Mouse (Mus musculus): ENCODE measurements around the gene Asic2. TPM values are rescaled to one million over a fixed set of nuclear protein-coding genes. Genes with fewer than 3 reads are reported as not detected.

Gene Asic2
- total RNA-seq, 2 experiments from 2014 or later = not detected

DNA sequence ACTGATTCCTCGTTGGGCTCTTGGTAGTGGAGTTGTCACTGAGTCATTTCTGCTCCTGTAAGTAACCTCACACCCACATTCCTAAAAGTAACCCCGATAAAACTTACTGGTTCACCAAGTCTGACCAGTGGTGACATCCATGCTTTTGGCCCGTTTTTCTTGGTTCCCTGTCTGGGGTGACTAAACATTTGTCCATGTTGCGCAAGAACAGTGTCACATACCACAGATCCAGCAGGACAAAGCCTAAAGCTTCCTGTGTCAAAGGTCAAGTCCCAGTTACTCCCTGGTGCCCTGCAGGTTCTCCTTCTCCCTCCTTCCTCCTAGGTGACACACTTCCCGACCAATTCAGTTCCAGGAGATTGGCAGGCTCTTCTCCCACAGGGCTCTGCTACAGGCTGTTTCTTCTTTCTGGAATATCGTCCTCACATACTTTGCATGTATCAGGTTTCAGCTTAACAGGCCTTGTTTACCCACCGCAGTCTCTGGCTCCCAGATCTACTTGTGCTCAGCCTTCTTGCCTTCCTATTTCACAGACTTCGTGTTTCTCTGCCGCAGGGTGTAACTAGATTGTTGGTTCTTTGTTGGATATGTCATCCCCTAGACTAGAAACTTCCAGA is 991.9 kb downstream of the Asic2 start:
- no peak for DNase-seq

DNA sequence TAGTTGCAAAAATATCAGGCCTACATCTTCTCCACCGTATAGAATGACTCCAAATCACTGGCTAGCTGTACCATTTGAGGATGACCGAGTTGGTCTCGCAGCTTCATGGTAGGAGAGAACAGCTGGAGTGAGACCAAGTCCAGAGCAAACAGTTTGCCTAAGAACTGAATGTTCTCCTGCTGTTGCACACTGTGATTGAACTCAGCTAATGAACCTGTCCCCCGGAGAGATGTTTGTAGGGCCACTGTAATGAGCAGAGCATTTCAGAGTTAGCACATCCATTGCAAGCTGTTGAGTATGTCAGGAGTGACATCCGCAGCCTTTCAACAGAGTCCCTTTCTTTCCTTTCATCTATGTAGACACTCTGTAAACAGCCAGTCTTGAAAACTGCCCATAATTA is 993.6 kb downstream of the Asic2 start:
- peak; percentile 29 for DNase-seq

DNA sequence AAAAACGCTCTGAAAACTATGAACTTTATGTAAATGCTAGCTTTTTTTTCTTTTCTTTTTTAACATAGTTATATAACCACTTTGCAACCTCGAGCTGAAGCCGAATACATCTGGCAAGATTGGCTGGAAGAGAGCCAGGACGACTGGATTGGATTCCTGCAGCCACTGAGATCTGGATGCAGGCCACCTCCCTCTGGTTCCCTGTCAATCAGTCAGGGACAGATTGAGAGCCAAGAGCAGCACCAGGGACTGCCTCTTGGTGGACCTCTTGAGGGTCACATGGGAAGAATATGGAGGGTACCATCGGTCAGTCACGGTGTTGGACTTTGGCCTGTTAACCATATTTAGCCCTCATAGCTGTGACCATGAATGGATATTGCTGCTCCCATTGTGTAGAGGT is 994.3 kb downstream of the Asic2 start:
- peak; percentile 63 for DNase-seq

- no peak for DNase-seq
Measured at GRCm38 (mm10) chr11:80973273-80973672, 995.0 kb downstream of the Asic2 start.

DNA sequence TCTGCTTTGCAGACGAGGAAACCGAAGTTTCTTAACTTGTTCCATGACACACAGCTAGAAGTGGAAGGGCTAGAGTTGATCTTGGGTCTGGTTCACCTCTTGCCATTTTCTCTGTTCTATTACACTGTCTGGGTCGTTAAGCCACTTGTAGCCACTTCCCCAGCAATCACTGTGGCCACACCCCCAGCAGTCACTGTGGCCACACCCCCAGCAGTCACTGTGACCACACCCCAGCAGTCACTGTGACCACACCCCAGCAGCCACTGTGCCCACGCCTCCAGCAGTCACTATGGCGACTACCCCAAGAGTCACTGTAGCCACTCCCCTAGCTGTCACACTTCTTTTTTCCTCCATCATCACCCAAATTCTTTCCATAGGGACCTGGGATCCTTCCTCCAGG is 1000.7 kb downstream of the Asic2 start:
- no peak for DNase-seq

- DNase-seq = no peak
Measured at GRCm38 (mm10) chr11:80966040-80966439, 1002.2 kb downstream of the Asic2 start.

DNA sequence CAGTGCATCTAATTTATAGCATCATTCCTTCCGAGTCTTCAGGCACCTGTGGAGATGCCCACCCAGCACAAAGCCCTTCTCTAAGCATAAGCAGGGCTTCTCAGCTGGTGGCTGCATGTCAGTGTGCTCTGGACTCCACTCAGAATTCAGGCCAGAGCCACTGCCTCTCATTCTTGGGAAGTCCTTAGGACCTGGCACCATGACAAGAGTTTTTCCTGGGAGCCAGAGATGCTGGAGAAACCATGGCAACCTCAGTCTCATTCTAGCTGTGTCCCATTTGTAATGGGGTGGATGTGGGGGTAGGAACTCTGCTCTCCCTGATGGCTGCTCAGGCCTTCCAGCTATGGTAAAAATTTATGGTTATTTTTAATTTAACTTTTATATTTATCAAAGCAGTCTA is 1006.9 kb downstream of the Asic2 start:
- DNase-seq = no peak

GRCm38 (mm10) chr11:80958086-80958671 is 1010.1 kb downstream of the Asic2 start:
- DNase-seq = no peak

GRCm38 (mm10) chr11:80955915-80956314 is 1012.3 kb downstream of the Asic2 start:
- no peak for DNase-seq

- DNase-seq = no peak
Measured at GRCm38 (mm10) chr11:80954147-80954546, 1014.1 kb downstream of the Asic2 start.

GRCm38 (mm10) chr11:80949068-80949738 is 1019.1 kb downstream of the Asic2 start:
- no peak for DNase-seq

DNA sequence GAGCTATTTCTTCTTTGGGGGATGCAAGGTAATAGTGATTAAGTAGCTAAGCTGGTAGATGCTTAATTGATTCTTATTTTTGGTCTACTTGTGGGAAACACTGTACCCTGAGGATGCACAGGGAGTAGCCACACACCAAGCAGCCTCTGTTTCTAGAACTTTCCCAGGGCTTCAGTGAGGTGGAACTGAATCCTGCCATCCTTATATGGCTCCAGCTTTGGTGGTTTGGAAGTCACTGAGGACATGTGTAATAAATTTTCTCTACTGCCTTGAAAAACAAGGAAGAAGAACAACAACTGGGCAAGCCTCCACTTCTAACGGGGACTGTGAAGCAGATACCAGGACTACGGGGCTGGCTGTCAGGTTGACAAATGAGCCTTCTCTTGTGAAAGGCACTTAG is 1020.2 kb downstream of the Asic2 start:
- DNase-seq = no peak

- DNase-seq = no peak
Measured at GRCm38 (mm10) chr11:80946163-80946562, 1022.1 kb downstream of the Asic2 start.

GRCm38 (mm10) chr11:80923286-80923951 is 1044.8 kb downstream of the Asic2 start:
- DNase-seq = no peak

GRCm38 (mm10) chr11:80918332-80918731 is 1049.9 kb downstream of the Asic2 start:
- no peak for DNase-seq

DNA sequence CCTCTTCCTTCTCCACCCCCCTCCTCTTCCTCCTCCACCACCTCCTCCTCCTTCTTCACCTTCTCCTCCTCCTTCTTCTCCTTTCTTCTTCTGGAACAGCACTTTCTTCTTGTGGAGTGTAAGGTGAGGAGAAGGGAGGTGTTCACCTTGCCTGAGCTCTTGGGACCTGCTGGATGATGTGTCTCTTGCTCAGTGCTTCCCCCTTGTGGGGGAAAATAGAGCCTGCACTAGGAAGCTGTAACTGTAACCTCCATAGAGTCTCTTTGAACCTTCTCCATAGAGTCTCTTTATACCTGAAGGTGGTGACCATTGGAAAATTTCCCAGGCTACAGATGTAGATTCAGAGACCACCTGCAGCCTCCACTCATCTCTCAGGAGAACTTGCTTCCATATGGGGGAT is 1050.6 kb downstream of the Asic2 start:
- no peak for DNase-seq

GRCm38 (mm10) chr11:80913408-80914024 is 1054.7 kb downstream of the Asic2 start:
- DNase-seq = no peak

DNA sequence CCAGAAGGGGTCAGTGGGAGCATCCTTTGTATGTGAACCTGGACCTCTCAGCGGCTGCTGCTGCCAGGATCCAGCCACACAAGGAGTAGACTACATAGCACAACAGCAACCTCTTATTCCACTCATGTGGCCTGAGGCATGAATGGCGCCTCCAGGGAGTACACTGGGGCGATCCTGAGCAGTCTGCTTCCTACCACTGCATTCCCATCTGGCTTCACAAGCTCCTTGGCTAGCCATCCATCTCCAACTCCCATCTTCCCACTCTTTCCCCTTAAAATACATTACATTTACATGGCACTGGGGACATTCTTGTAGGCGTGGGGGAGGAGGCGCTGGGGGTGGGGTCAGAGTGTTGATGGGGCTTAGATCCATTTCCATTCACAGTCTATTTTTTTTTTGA is 1055.5 kb downstream of the Asic2 start:
- DNase-seq = no peak

GRCm38 (mm10) chr11:80907820-80908219 is 1060.4 kb downstream of the Asic2 start:
- DNase-seq = no peak

GRCm38 (mm10) chr11:80906456-80906855 is 1061.8 kb downstream of the Asic2 start:
- peak; percentile 12 for DNase-seq

- DNase-seq = no peak
Measured at GRCm38 (mm10) chr11:80904559-80904958, 1063.7 kb downstream of the Asic2 start.

- DNase-seq = no peak
Measured at GRCm38 (mm10) chr11:80903426-80903825, 1064.8 kb downstream of the Asic2 start.

- DNase-seq = no peak
Measured at GRCm38 (mm10) chr11:80902664-80903063, 1065.6 kb downstream of the Asic2 start.

Measured in gastrocnemius, postnatal 25 days (tissue).